Mouse (Mus musculus) spleen, postnatal 4 days (tissue): ENCODE results near the gene Zbtb1.
A peak's percentile ranks its signal among the peaks of the same experiment; 100 is the strongest.
"Not testable (repeated sequence)": the region's sequence is repeated elsewhere in the genome, so short reads cannot be mapped to it uniquely, and the experiment has no call there.

Experiments used
- DNase-seq, 2 experiments: peaks; one replicate each; pipeline ENCODE4 v3.0.0; 2022; ENCODE audit warnings: low spot score in 2 of 2

Zbtb1 gene

GRCm38 (mm10) chr12:76403886-76404537, 33.9 kb downstream of the Zbtb1 start, which contains the start of gene Hspa2:
Gene Hspa2 (plus strand): TSS chr12:76404176.
- DNase-seq: peak; percentile 97

GRCm38 (mm10) chr12:76404836-76405182, 34.7 kb downstream of the Zbtb1 start:
- DNase-seq: no peak

GRCm38 (mm10) chr12:76405183-76405970, 35.3 kb downstream of the Zbtb1 start:
- DNase-seq: peak; percentile 16 to 68

- peak in 1 of 2 experiments; percentile 65 for DNase-seq
Observed at GRCm38 (mm10) chr12:76405971-76406370, 35.9 kb downstream of the Zbtb1 start.

GRCm38 (mm10) chr12:76407184-76407583, 37.1 kb downstream of the Zbtb1 start:
- no peak for DNase-seq

- DNase-seq: no peak
Observed at GRCm38 (mm10) chr12:76409166-76409565, 39.1 kb downstream of the Zbtb1 start.

GRCm38 (mm10) chr12:76415383-76416010, 45.4 kb downstream of the Zbtb1 start:
- DNase-seq: peak; percentile 28 to 64

- no peak for DNase-seq
Observed at GRCm38 (mm10) chr12:76417433-76417854, 47.4 kb downstream of the Zbtb1 start, which contains the start of gene Ppp1r36. Gene Ppp1r36 (plus strand): TSS chr12:76417538.

- no peak for DNase-seq
Observed at GRCm38 (mm10) chr12:76418346-76418745, 48.3 kb downstream of the Zbtb1 start.

- DNase-seq: no peak
Observed at GRCm38 (mm10) chr12:76425256-76425655, 55.2 kb downstream of the Zbtb1 start.

GRCm38 (mm10) chr12:76427546-76427945, 57.5 kb downstream of the Zbtb1 start:
- DNase-seq: no peak

GRCm38 (mm10) chr12:76430879-76431406, 60.9 kb downstream of the Zbtb1 start:
- no peak for DNase-seq

GRCm38 (mm10) chr12:76431431-76431830, 61.4 kb downstream of the Zbtb1 start:
- DNase-seq: no peak

- DNase-seq: no peak
Observed at GRCm38 (mm10) chr12:76434111-76434510, 64.0 kb downstream of the Zbtb1 start.

- DNase-seq: no peak
Observed at GRCm38 (mm10) chr12:76435084-76435483, 65.0 kb downstream of the Zbtb1 start.

GRCm38 (mm10) chr12:76435549-76435948, 65.5 kb downstream of the Zbtb1 start:
- DNase-seq: no peak

GRCm38 (mm10) chr12:76443488-76443887, 73.4 kb downstream of the Zbtb1 start:
- not testable (repeated sequence) for DNase-seq

- DNase-seq: no peak
Observed at GRCm38 (mm10) chr12:76444359-76444772, 74.3 kb downstream of the Zbtb1 start.

- DNase-seq: no peak
Observed at GRCm38 (mm10) chr12:76444862-76445261, 74.8 kb downstream of the Zbtb1 start.

GRCm38 (mm10) chr12:76446201-76446600, 76.1 kb downstream of the Zbtb1 start:
- DNase-seq: no peak
